Comparison of ENCODE assay signal across 7 mouse cellular contexts in the genomic region with DNA sequence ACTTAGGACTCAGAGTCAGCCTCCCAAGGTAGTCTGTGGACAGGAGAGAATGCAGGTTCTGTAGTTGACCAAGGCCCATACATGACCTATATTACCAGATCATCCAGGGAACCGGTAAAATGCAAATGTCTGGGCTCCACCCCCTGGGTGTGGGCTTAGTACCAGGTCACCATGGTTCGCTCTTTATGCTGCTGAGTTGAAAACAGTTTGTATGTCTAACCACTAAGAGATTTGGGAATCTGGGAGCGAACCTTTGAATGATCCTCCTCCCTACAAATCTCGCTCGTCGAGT. TPM values are rescaled to one million over a fixed set of nuclear protein-coding genes. Genes with fewer than 3 reads are reported as not detected.
DNase-seq lines count a peak whose midpoint lies in the region; ATAC-seq lines count a peak whose summit lies in the region.

No protein-coding gene starts in this region.

- WGBS in forebrain, embryonic 13.5 days = 68% methylated on average over 6 of the region's 6 CpGs
- 66% methylated on average over 6 of the region's 6 CpGs for WGBS in midbrain, embryonic 16.5 days

- 0 out of 2 replicates have a peak overlapping the region, but pooled peaks have one; percentile 9 for H3K4me3 ChIP-seq in forebrain, embryonic 13.5 days
- H3K4me3 ChIP-seq in midbrain, embryonic 16.5 days (ENCODE audit: low read depth, low read length) = peak overlapping the region; percentile 87; the same call in 1 of the 2 replicates

- H3K4me2 ChIP-seq in forebrain, embryonic 13.5 days = peak overlapping the region; percentile 82
- peak overlapping the region; percentile 84 for H3K4me2 ChIP-seq in midbrain, embryonic 16.5 days (ENCODE audit: low read length)

- no peaks in the 10 kb centered on the region for H3K36me3 ChIP-seq in forebrain, embryonic 13.5 days (ENCODE audit: poor library complexity, severe bottlenecking)
- H3K36me3 ChIP-seq in midbrain, embryonic 16.5 days (ENCODE audit: control insufficient read depth, insufficient read depth, low read length) = no peaks in the 10 kb centered on the region

- peak overlapping the region; percentile 31; the same call in 1 of the 2 replicates for H3K27ac ChIP-seq in forebrain, embryonic 13.5 days
- H3K27ac ChIP-seq in midbrain, embryonic 16.5 days (ENCODE audit: low read length) = peak overlapping the region; percentile 38; the same call in 1 of the 2 replicates

- peak overlapping the region; percentile 48; the same call in 1 of the 2 replicates for H3K9ac ChIP-seq in forebrain, embryonic 13.5 days
- H3K9ac ChIP-seq in midbrain, embryonic 16.5 days (ENCODE audit: low read depth, low read length) = 0 out of 2 replicates have a peak overlapping the region, but pooled peaks have one; percentile 40

- no peaks in the 10 kb centered on the region for H3K9me3 ChIP-seq in forebrain, embryonic 13.5 days (replicated peaks)
- no peaks in the 10 kb centered on the region for H3K9me3 ChIP-seq in midbrain, embryonic 16.5 days (replicated peaks; ENCODE audit: control insufficient read depth, low read length, poor library complexity, severe bottlenecking)

- ATAC-seq in forebrain, embryonic 13.5 days = no peak
- no peak for ATAC-seq in midbrain, embryonic 16.5 days

- no peaks in the 10 kb centered on the region for H3K27me3 ChIP-seq in forebrain, embryonic 13.5 days
- H3K27me3 ChIP-seq in midbrain, embryonic 16.5 days (ENCODE audit: control insufficient read depth, insufficient read depth, low read depth, low read length) = no peaks in the 10 kb centered on the region

- peaks cover 59% of the 10 kb centered on the region for H3K4me1 ChIP-seq in forebrain, embryonic 13.5 days
- H3K4me1 ChIP-seq in midbrain, embryonic 16.5 days (ENCODE audit: control insufficient read depth, insufficient read depth, low read length) = peaks cover 36% of the 10 kb centered on the region

- intact Hi-C loops in left cerebral cortex, postnatal 25 days (cut with DNase I) = no loop called here

- peak; percentile 3 for DNase-seq in layer of hippocampus, adult 11-12 months (ENCODE audit: low spot score)
- DNase-seq in layer of hippocampus, postnatal 36 days = no peak
- DNase-seq in induced T-regulatory cell, adult 2 months (ENCODE audit: low read depth) = peak; percentile 68
- DNase-seq in thymus, postnatal 0 days (ENCODE audit: low spot score) = no peak
- DNase-seq in left cerebral cortex, postnatal 25 days (ENCODE audit: low spot score in 2 of 2) = no peak

RNA-seq across cellular contexts. Expression of a gene that starts 5.2 kb away (rescaled TPM):
- 100 to 1,000 TPM; 334 to 351 TPM for total RNA-seq in layer of hippocampus, postnatal 36 days (2021)
- polyA plus RNA-seq in forebrain, embryonic 13.5 days (2015; fragmentation: Nextera tagmentation; extraction: Ambion mirVana) = 254 and 256 TPM in 2 replicates
- 107 and 117 TPM in 2 replicates for polyA plus RNA-seq in midbrain, embryonic 16.5 days (2015; fragmentation: Nextera tagmentation; extraction: Ambion mirVana)
- polyA plus RNA-seq in thymus, postnatal 0 days (2015; fragmentation: Nextera tagmentation; extraction: Ambion mirVana) = 150 and 161 TPM in 2 replicates
- 100 to 1,000 TPM; 270 to 271 TPM for total RNA-seq in left cerebral cortex, postnatal 25 days (2021)

Comparison
In these comparisons a context has a peak if more than half of its experiments do, and no peak if none do; other contexts are left out.
1. DNase-seq: peak in layer of hippocampus, adult 11-12 months (single experiment) and induced T-regulatory cell, adult 2 months (single experiment); none in layer of hippocampus, postnatal 36 days (0 of 2), thymus, postnatal 0 days (single experiment) and left cerebral cortex, postnatal 25 days (0 of 2).